ENCODE assay signal across 9 mouse cellular contexts in genomic region chrX:71623843-71624242, GRCm38 (mm10). TPM values are rescaled to one million over a fixed set of nuclear protein-coding genes. Genes with fewer than 3 reads are reported as not detected.
DNase-seq lines count a peak whose midpoint lies in the region; TF ChIP-seq lines count a peak whose summit lies in the region.
"Had no signal": no experiment of that assay in that cellular context is flagged by ENCODE, and none has a peak within 500 bp of the region (broad histone marks: within the 10 kb centered on the region; RNA-seq: fewer than 3 reads in every experiment).

No protein-coding gene starts in this region.

- 5% methylated on average over 1 of the region's 1 CpGs for WGBS in heart, embryonic 10.5 days
- 20% methylated on average over 1 of the region's 1 CpGs for WGBS in limb, embryonic 10.5 days
- 0% methylated on average over 1 of the region's 1 CpGs for WGBS in thymus, adult 2 months
- WGBS in cerebellum, adult 2 months, result 9% methylated on average over 1 of the region's 1 CpGs

- no peak overlapping the region for H3K27ac ChIP-seq in heart, embryonic 10.5 days
- H3K27ac ChIP-seq in bone marrow macrophage, adult 2 months (ENCODE audit: insufficient read depth, low read depth, low read length), result no peak overlapping the region
- no peak overlapping the region for H3K27ac ChIP-seq in limb, embryonic 10.5 days
- no peak overlapping the region for H3K27ac ChIP-seq in thymus, adult 2 months (ENCODE audit: control insufficient read depth, insufficient read depth, low read length)
- no peak overlapping the region for H3K27ac ChIP-seq in cerebellum, adult 2 months (ENCODE audit: insufficient read depth, low read length)
- H3K27ac ChIP-seq: limb, embryonic 12.5 days had no signal

- TF ChIP-seq CTCF in bone marrow macrophage, adult 2 months (IDR thresholded peaks at IDR 0.05; ENCODE audit: low read depth, low read length), result peak; percentile 16; the same call in 1 of the 2 replicates
- TF ChIP-seq CTCF in thymus, adult 2 months (IDR thresholded peaks at IDR 0.05; ENCODE audit: borderline replicate concordance, control insufficient read depth, extremely low read depth, insufficient read depth, low read length, poor library complexity), result no peak
- TF ChIP-seq CTCF in cerebellum, adult 2 months (IDR thresholded peaks at IDR 0.05; ENCODE audit: borderline replicate concordance, insufficient read depth, low read depth, low read length), result no peak

- no peaks in the 10 kb centered on the region for H3K9me3 ChIP-seq in heart, embryonic 10.5 days
- H3K9me3 ChIP-seq in limb, embryonic 10.5 days (replicated peaks), result no peaks in the 10 kb centered on the region
- H3K9me3 ChIP-seq: limb, embryonic 12.5 days had no signal

- DNase-seq in heart, postnatal 4 days, result peak; percentile 63
- DNase-seq in heart, embryonic 10.5 days (ENCODE audit: low spot score), result no peak
- peak; percentile 6 for DNase-seq in urinary bladder, postnatal 14 days (ENCODE audit: low spot score)
- DNase-seq in urinary bladder, adult 18-20 months (ENCODE audit: low spot score in 2 of 2), result no peak
- DNase-seq in limb, embryonic 10.5 days (ENCODE audit: low spot score), result peak; percentile 49
- DNase-seq in thymus, adult 2 months, result peak; percentile 23
- no peak for DNase-seq in cerebellum, adult 2 months

- TF ChIP-seq POLR2A in bone marrow macrophage, adult 2 months (IDR thresholded peaks at IDR 0.05; ENCODE audit: borderline replicate concordance, low read depth, low read length), result no peak
- no peak for TF ChIP-seq POLR2A in thymus, adult 2 months (IDR thresholded peaks at IDR 0.05; ENCODE audit: control insufficient read depth, extremely low read depth, insufficient read depth, low read length, poor library complexity)
- TF ChIP-seq POLR2A in cerebellum, adult 2 months (IDR thresholded peaks at IDR 0.05; ENCODE audit: borderline replicate concordance, insufficient read depth, low read length), result no peak

- no peaks in the 10 kb centered on the region for H3K36me3 ChIP-seq in heart, embryonic 10.5 days
- H3K36me3 ChIP-seq in limb, embryonic 10.5 days, result no peaks in the 10 kb centered on the region
- no peaks in the 10 kb centered on the region for H3K36me3 ChIP-seq in thymus, adult 2 months (ENCODE audit: control insufficient read depth, insufficient read depth, low read length)
- H3K36me3 ChIP-seq: limb, embryonic 12.5 days had no signal

- H3K4me1 ChIP-seq in heart, embryonic 10.5 days, result no peaks in the 10 kb centered on the region
- H3K4me1 ChIP-seq in bone marrow macrophage, adult 2 months (ENCODE audit: control insufficient read depth, insufficient read depth, low read length), result no peaks in the 10 kb centered on the region
- H3K4me1 ChIP-seq in limb, embryonic 10.5 days, result no peaks in the 10 kb centered on the region
- peaks cover 2% of the 10 kb centered on the region; the same call in 1 of the 2 replicates for H3K4me1 ChIP-seq in thymus, adult 2 months (replicated peaks; ENCODE audit: control insufficient read depth, insufficient read depth, low read length)
- H3K4me1 ChIP-seq in cerebellum, adult 2 months (ENCODE audit: control insufficient read depth, insufficient read depth, low read length), result no peaks in the 10 kb centered on the region
- H3K4me1 ChIP-seq: limb, embryonic 12.5 days had no signal

- no peak overlapping the region for H3K4me3 ChIP-seq in heart, embryonic 10.5 days
- no peak overlapping the region for H3K4me3 ChIP-seq in bone marrow macrophage, adult 2 months (ENCODE audit: insufficient read depth, low read length)
- no peak overlapping the region for H3K4me3 ChIP-seq in limb, embryonic 10.5 days
- H3K4me3 ChIP-seq in thymus, adult 2 months (ENCODE audit: control insufficient read depth, insufficient read depth, low read length), result no peak overlapping the region
- no peak overlapping the region for H3K4me3 ChIP-seq in cerebellum, adult 2 months (replicated peaks; ENCODE audit: insufficient read depth, low read depth, low read length)
- H3K4me3 ChIP-seq: limb, embryonic 12.5 days had no signal

- H3K27me3 ChIP-seq in heart, embryonic 10.5 days (ENCODE audit: insufficient read depth, poor library complexity, severe bottlenecking), result no peaks in the 10 kb centered on the region
- H3K27me3 ChIP-seq in limb, embryonic 10.5 days (ENCODE audit: low read depth, poor library complexity, severe bottlenecking), result 0 out of 2 replicates have a peak, but pooled peaks cover 2% of the 10 kb centered on the region
- no peaks in the 10 kb centered on the region for H3K27me3 ChIP-seq in thymus, adult 2 months (ENCODE audit: control insufficient read depth, insufficient read depth, low read length)
- no peaks in the 10 kb centered on the region for H3K27me3 ChIP-seq in cerebellum, adult 2 months (ENCODE audit: control insufficient read depth, insufficient read depth, low read length)
- H3K27me3 ChIP-seq: limb, embryonic 12.5 days had no signal

RNA-seq across cellular contexts. Expression of gene Gpr50, which starts 39.6 kb away (rescaled TPM):
- under 1 TPM in 1 of 2 experiments, not detected in 1; 0.38 TPM for total RNA-seq in heart, postnatal 4 days (2021)
- 0.90 and 5.7 TPM in 2 replicates for polyA plus RNA-seq in heart, embryonic 10.5 days (2016; fragmentation: Nextera tagmentation; extraction: Ambion mirVana)
- not detected in 2 replicates for polyA plus RNA-seq in bone marrow macrophage, adult 2 months (2012; ENCODE audit: insufficient read depth, insufficient read length, missing spikeins)
- 0.16 and 3.5 TPM in 2 replicates for polyA plus RNA-seq in limb, embryonic 10.5 days (2016; fragmentation: Nextera tagmentation; extraction: Ambion mirVana)
- 2.1 and 2.6 TPM in 2 replicates for polyA plus RNA-seq in thymus, adult 2 months (2012; rRNA removed)
- 0.25 and 0.29 TPM in 2 replicates for polyA plus RNA-seq in cerebellum, adult 2 months (2012; rRNA removed)

Comparison
In these comparisons a context has a peak if more than half of its experiments do, and no peak if none do; other contexts are left out.
1. DNase-seq: peak in heart, postnatal 4 days (single experiment), urinary bladder, postnatal 14 days (single experiment), limb, embryonic 10.5 days (single experiment) and thymus, adult 2 months (single experiment); none in heart, embryonic 10.5 days (single experiment), urinary bladder, adult 18-20 months (0 of 2) and cerebellum, adult 2 months (0 of 2).